Mouse (Mus musculus) kidney, adult 8-10 months (tissue): ENCODE data around the gene Erp29.

Experiments used
- DNase-seq, 2 experiments: peaks; one replicate each; pipeline ENCODE4 v3.0.0; 2022

The Erp29 gene

GRCm38 (mm10) chr5:121448450-121448849 is 3.9 kb downstream of the Erp29 start:
- no peak for DNase-seq

GRCm38 (mm10) chr5:121444870-121445269 is 7.4 kb downstream of the Erp29 start:
- DNase-seq = no peak

- DNase-seq = peak; percentile 39 to 77
Observed at GRCm38 (mm10) chr5:121443548-121443947, 8.8 kb downstream of the Erp29 start.

GRCm38 (mm10) chr5:121438756-121439155 is 13.6 kb downstream of the Erp29 start:
- DNase-seq = no peak

- DNase-seq = no peak
Observed at GRCm38 (mm10) chr5:121438131-121438530, 14.2 kb downstream of the Erp29 start.

GRCm38 (mm10) chr5:121428954-121429353 is 23.4 kb downstream of the Erp29 start:
- DNase-seq = no peak

- DNase-seq = peak; percentile 87 to 88
Observed at GRCm38 (mm10) chr5:121423297-121423696, 29.0 kb downstream of the Erp29 start.

GRCm38 (mm10) chr5:121422787-121423186 is 29.5 kb downstream of the Erp29 start:
- no peak for DNase-seq

GRCm38 (mm10) chr5:121420721-121421120 is 31.6 kb downstream of the Erp29 start:
- no peak for DNase-seq

GRCm38 (mm10) chr5:121410975-121411374 is 41.3 kb downstream of the Erp29 start:
- no peak for DNase-seq

GRCm38 (mm10) chr5:121407856-121408255 is 44.5 kb downstream of the Erp29 start:
- DNase-seq = peak; percentile 45 to 48

- DNase-seq = no peak
Observed at GRCm38 (mm10) chr5:121400849-121401248, 51.5 kb downstream of the Erp29 start.

- no peak for DNase-seq
Observed at GRCm38 (mm10) chr5:121400064-121400463, 52.2 kb downstream of the Erp29 start.

GRCm38 (mm10) chr5:121399540-121399939 is 52.8 kb downstream of the Erp29 start:
- DNase-seq = no peak

GRCm38 (mm10) chr5:121398965-121399462 is 53.3 kb downstream of the Erp29 start:
- no peak for DNase-seq

GRCm38 (mm10) chr5:121398146-121398964 is 54.0 kb downstream of the Erp29 start:
- DNase-seq = no peak

GRCm38 (mm10) chr5:121397187-121398145 is 54.8 kb downstream of the Erp29 start, which contains the start of gene Naa25:
TSS of gene Naa25 (plus strand) at chr5:121397936.
- peak; percentile 94 for DNase-seq

- no peak for DNase-seq
Observed at GRCm38 (mm10) chr5:121395621-121396020, 56.7 kb downstream of the Erp29 start.

GRCm38 (mm10) chr5:121393402-121393801 is 58.9 kb downstream of the Erp29 start:
- no peak for DNase-seq

- peak in 1 of 2 experiments; percentile 31 for DNase-seq
Observed at GRCm38 (mm10) chr5:121392667-121393380, 59.5 kb downstream of the Erp29 start.

GRCm38 (mm10) chr5:121389691-121390090 is 62.6 kb downstream of the Erp29 start:
- DNase-seq = no peak

- DNase-seq = no peak
Observed at GRCm38 (mm10) chr5:121389106-121389505, 63.2 kb downstream of the Erp29 start.

GRCm38 (mm10) chr5:121387126-121387525 is 65.2 kb downstream of the Erp29 start:
- no peak for DNase-seq
